Comparison of ENCODE assay signal across 8 mouse cellular contexts in the genomic region with DNA sequence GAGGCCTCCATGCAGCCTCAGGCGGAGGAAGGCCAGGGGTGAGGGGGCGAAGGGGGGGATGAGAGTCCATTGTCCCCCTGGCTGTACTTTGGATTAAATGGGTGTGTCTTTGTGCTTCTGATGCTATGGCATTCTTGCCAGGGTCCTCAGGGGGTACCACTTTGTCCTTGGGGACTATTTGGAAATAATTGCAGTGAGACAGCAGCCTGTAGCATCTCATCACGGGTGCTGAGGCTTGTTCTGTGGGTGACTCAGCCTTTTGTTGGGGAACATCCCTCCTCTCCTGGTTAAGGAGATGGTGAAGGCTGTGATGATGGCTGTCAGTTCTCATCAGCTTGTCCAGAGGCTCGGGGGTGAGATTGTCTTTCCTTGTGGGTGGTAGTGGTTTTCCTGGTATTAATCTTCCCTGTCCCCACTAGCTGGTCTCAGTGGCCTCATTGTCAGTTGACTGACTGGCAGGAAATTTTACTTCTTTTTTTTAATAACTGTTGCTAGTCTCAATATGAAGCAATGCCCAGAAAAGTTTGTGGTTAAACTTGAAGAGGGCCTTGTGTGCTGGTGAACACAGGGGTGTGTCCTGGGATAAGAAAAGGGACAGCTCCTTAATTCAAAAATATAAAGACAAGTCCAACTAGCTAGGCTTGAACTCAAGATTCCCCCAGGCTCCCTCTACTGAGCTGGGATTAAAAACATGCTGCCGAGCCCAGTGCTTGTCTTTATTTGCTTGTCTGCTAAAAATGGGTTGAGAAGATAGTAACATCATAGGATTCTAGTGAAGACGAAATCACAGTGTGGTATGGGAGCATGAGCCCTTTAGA. TPM values are rescaled to one million over a fixed set of nuclear protein-coding genes. Genes with fewer than 3 reads are reported as not detected.
DNase-seq lines count a peak whose midpoint lies in the region; ATAC-seq and TF ChIP-seq lines count a peak whose summit lies in the region.

No protein-coding gene starts in this region.

- 33% methylated on average over 6 of the region's 6 CpGs for WGBS in forebrain, embryonic 15.5 days
- 33% methylated on average over 6 of the region's 6 CpGs for WGBS in liver, postnatal 0 days (ENCODE audit: insufficient replicate concordance)

- H3K27ac ChIP-seq in forebrain, embryonic 15.5 days (replicated peaks), result no peak overlapping the region
- peak overlapping the region; percentile 42 for H3K27ac ChIP-seq in liver, postnatal 0 days (ENCODE audit: low read depth)

- peaks cover 51% of the 10 kb centered on the region for H3K79me3 ChIP-seq in C2C12 (ENCODE audit: low read depth)

- H3K9me3 ChIP-seq in erythroblast, embryonic 14.5 days (ENCODE audit: control insufficient read depth, low read length), result no peaks in the 10 kb centered on the region
- no peaks in the 10 kb centered on the region for H3K9me3 ChIP-seq in forebrain, embryonic 15.5 days
- no peaks in the 10 kb centered on the region for H3K9me3 ChIP-seq in liver, postnatal 0 days (ENCODE audit: low read length)

- H3K79me2 ChIP-seq in C2C12 (ENCODE audit: control insufficient read depth, insufficient read depth), result peaks cover 56% of the 10 kb centered on the region

- H3K9ac ChIP-seq in forebrain, embryonic 15.5 days (replicated peaks), result peak overlapping the region; percentile 76
- H3K9ac ChIP-seq in liver, postnatal 0 days (replicated peaks), result peak overlapping the region; percentile 87

- no peak for TF ChIP-seq CTCF in C2C12 (IDR thresholded peaks at IDR 0.05; ENCODE audit: control insufficient read depth, insufficient read depth, insufficient read length)
- TF ChIP-seq CTCF in liver, postnatal 0 days (IDR thresholded peaks at IDR 0.05; ENCODE audit: low read depth), result no peak

- no peaks in the 10 kb centered on the region for H3K27me3 ChIP-seq in erythroblast, embryonic 14.5 days (ENCODE audit: control insufficient read depth)
- H3K27me3 ChIP-seq in C2C12 (ENCODE audit: control insufficient read depth, insufficient read depth, insufficient read length), result no peaks in the 10 kb centered on the region
- H3K27me3 ChIP-seq in forebrain, embryonic 15.5 days, result no peaks in the 10 kb centered on the region
- no peaks in the 10 kb centered on the region for H3K27me3 ChIP-seq in liver, postnatal 0 days (ENCODE audit: insufficient read depth, low read length)

- TF ChIP-seq EP300 in liver, postnatal 0 days (IDR thresholded peaks at IDR 0.05; ENCODE audit: low read depth), result no peak

- ATAC-seq in erythroblast, adult 5-6 weeks (replicated peaks; ENCODE audit: low FRiP score, poor library complexity, severe bottlenecking), result no peak
- no peak for ATAC-seq in forebrain, embryonic 15.5 days (replicated peaks)
- no peak for ATAC-seq in liver, postnatal 0 days

- peak overlapping the region; percentile 55 for H3K4me2 ChIP-seq in forebrain, embryonic 15.5 days (replicated peaks)
- H3K4me2 ChIP-seq in liver, postnatal 0 days (ENCODE audit: low read depth, low read length), result peak overlapping the region; percentile 96

- no peak for DNase-seq in liver, postnatal 0 days
- no peak for DNase-seq in ovary, adult 18-20 months (ENCODE audit: low spot score)
- no peak for DNase-seq in layer of hippocampus, postnatal 10 days (ENCODE audit: low spot score in 2 of 2)
- no peak for DNase-seq in right cerebral cortex, adult 18-20 months

- H3K4me3 ChIP-seq in erythroblast, embryonic 14.5 days (replicated peaks), result peak overlapping the region; percentile 14
- peak overlapping the region; percentile 94 for H3K4me3 ChIP-seq in C2C12 (ENCODE audit: insufficient read depth, poor library complexity, severe bottlenecking)
- H3K4me3 ChIP-seq in forebrain, embryonic 15.5 days, result peak overlapping the region; percentile 77
- H3K4me3 ChIP-seq in liver, postnatal 0 days (ENCODE audit: low read depth, low read length), result peak overlapping the region; percentile 94

- H3ac ChIP-seq in C2C12 (ENCODE audit: control insufficient read depth, insufficient read length, low read depth), result peak overlapping the region; percentile 38

- peaks cover 30% of the 10 kb centered on the region for H3K36me3 ChIP-seq in erythroblast, embryonic 14.5 days (ENCODE audit: control insufficient read depth)
- H3K36me3 ChIP-seq in C2C12 (ENCODE audit: control insufficient read depth, insufficient read depth), result peaks cover 48% of the 10 kb centered on the region
- peaks cover 23% of the 10 kb centered on the region for H3K36me3 ChIP-seq in forebrain, embryonic 15.5 days
- H3K36me3 ChIP-seq in liver, postnatal 0 days (replicated peaks; ENCODE audit: insufficient read depth, low read length), result peaks cover 35% of the 10 kb centered on the region

- H3K4me1 ChIP-seq in erythroblast, embryonic 14.5 days (ENCODE audit: control insufficient read depth), result peaks cover 41% of the 10 kb centered on the region
- peaks cover 20% of the 10 kb centered on the region for H3K4me1 ChIP-seq in forebrain, embryonic 15.5 days
- peaks cover 41% of the 10 kb centered on the region for H3K4me1 ChIP-seq in liver, postnatal 0 days (ENCODE audit: insufficient read depth)

TF ChIP-seq in C2C12, 6 proteins besides CTCF, POLR2A, EP300 and RAD21:
- TF ChIP-seq MAX (IDR thresholded peaks at IDR 0.05) (no peak), MYOG (IDR thresholded peaks at IDR 0.05; ENCODE audit: control insufficient read depth, extremely low read depth, insufficient read length) (no peak), MYOD1 (IDR thresholded peaks at IDR 0.05; ENCODE audit: control insufficient read depth, insufficient read length, low read depth) (no peak), USF1 (IDR thresholded peaks at IDR 0.05; ENCODE audit: low read depth) (no peak), CEBPB (IDR thresholded peaks at IDR 0.05; ENCODE audit: low read depth) (no peak), FOSL1 (IDR thresholded peaks at IDR 0.05; ENCODE audit: insufficient read depth, low read length, poor library complexity, severe bottlenecking) (no peak)

RNA-seq across cellular contexts. Expression of a gene that starts 2.3 kb away (rescaled TPM):
- 6.9 and 7.3 TPM in 2 replicates for polyA plus RNA-seq in erythroblast, embryonic 14.5 days (2012)
- total RNA-seq in erythroblast, adult 5-6 weeks (2015; ENCODE audit: low replicate concordance), result 154 and 190 TPM in 2 replicates
- 58.1 and 69.4 TPM in 2 replicates for total RNA-seq in erythroblast, adult 5-6 weeks (2017; ENCODE audit: low replicate concordance)
- 736 TPM for polyA plus RNA-seq in C2C12 (2012; fragmentation: generic; extraction: Trizol)
- 463 and 466 TPM in 2 replicates for polyA plus RNA-seq in forebrain, embryonic 15.5 days (2015; fragmentation: Nextera tagmentation; extraction: Ambion mirVana)
- 153 and 183 TPM in 2 replicates for polyA plus RNA-seq in liver, postnatal 0 days (2015; fragmentation: Nextera tagmentation; extraction: Ambion mirVana)
- 100 to 1,000 TPM; 451 to 486 TPM for total RNA-seq in layer of hippocampus, postnatal 10 days (2021)

RNA-seq across cellular contexts. Expression of a gene that starts 18.0 kb away (rescaled TPM):
- polyA plus RNA-seq in erythroblast, embryonic 14.5 days (2012), result 1.1 TPM in 2 replicates
- 0.63 and 2.9 TPM in 2 replicates for total RNA-seq in erythroblast, adult 5-6 weeks (2015; ENCODE audit: low replicate concordance)
- total RNA-seq in erythroblast, adult 5-6 weeks (2017; ENCODE audit: low replicate concordance), result 2.4 and 2.6 TPM in 2 replicates
- polyA plus RNA-seq in C2C12 (2012; fragmentation: generic; extraction: Trizol), result 33.6 TPM
- polyA plus RNA-seq in forebrain, embryonic 15.5 days (2015; fragmentation: Nextera tagmentation; extraction: Ambion mirVana), result 16.7 and 17.3 TPM in 2 replicates
- polyA plus RNA-seq in liver, postnatal 0 days (2015; fragmentation: Nextera tagmentation; extraction: Ambion mirVana), result 4.1 and 4.3 TPM in 2 replicates
- total RNA-seq in layer of hippocampus, postnatal 10 days (2021), result 10 to 100 TPM; 36.3 to 37.1 TPM

RNA-seq across cellular contexts. Expression of a gene that starts 19.2 kb away (rescaled TPM):
- polyA plus RNA-seq in erythroblast, embryonic 14.5 days (2012), result 0.70 and 0.94 TPM in 2 replicates
- 14.0 and 14.6 TPM in 2 replicates for total RNA-seq in erythroblast, adult 5-6 weeks (2015; ENCODE audit: low replicate concordance)
- 12.8 and 14.1 TPM in 2 replicates for total RNA-seq in erythroblast, adult 5-6 weeks (2017; ENCODE audit: low replicate concordance)
- 46.5 TPM for polyA plus RNA-seq in C2C12 (2012; fragmentation: generic; extraction: Trizol)
- 76.8 and 78.4 TPM in 2 replicates for polyA plus RNA-seq in forebrain, embryonic 15.5 days (2015; fragmentation: Nextera tagmentation; extraction: Ambion mirVana)
- 31.3 and 34.5 TPM in 2 replicates for polyA plus RNA-seq in liver, postnatal 0 days (2015; fragmentation: Nextera tagmentation; extraction: Ambion mirVana)
- total RNA-seq in layer of hippocampus, postnatal 10 days (2021), result 10 to 100 TPM; 28.8 to 32.2 TPM

RNA-seq across cellular contexts. Expression of a gene that starts 19.3 kb away (rescaled TPM):
- 3.1 and 3.2 TPM in 2 replicates for polyA plus RNA-seq in erythroblast, embryonic 14.5 days (2012)
- 20.2 and 22.6 TPM in 2 replicates for total RNA-seq in erythroblast, adult 5-6 weeks (2015; ENCODE audit: low replicate concordance)
- 6.4 and 19.0 TPM in 2 replicates for total RNA-seq in erythroblast, adult 5-6 weeks (2017; ENCODE audit: low replicate concordance)
- polyA plus RNA-seq in C2C12 (2012; fragmentation: generic; extraction: Trizol), result 104 TPM
- polyA plus RNA-seq in forebrain, embryonic 15.5 days (2015; fragmentation: Nextera tagmentation; extraction: Ambion mirVana), result 88.5 and 96.9 TPM in 2 replicates
- 22.6 and 24.9 TPM in 2 replicates for polyA plus RNA-seq in liver, postnatal 0 days (2015; fragmentation: Nextera tagmentation; extraction: Ambion mirVana)
- total RNA-seq in layer of hippocampus, postnatal 10 days (2021), result 10 to 100 TPM; 60.2 to 67.4 TPM

Comparison
In these comparisons a context has a peak if more than half of its experiments do, and no peak if none do; other contexts are left out.
1. H3K4me3 ChIP-seq: peak in every context shown above with its lines; median percentile 94 in C2C12; 94 in liver, postnatal 0 days; 77 in forebrain, embryonic 15.5 days; 14 in erythroblast, embryonic 14.5 days.
2. RNA of a gene that starts 2.3 kb away (polyA plus RNA-seq): 736 TPM in C2C12 (single experiment), 463 to 466 TPM in forebrain, embryonic 15.5 days and 153 to 183 TPM in liver, postnatal 0 days; 6.9 to 7.3 TPM in erythroblast, embryonic 14.5 days; every median in the first group is over 10 times any median in the second.
3. RNA of a gene that starts 19.2 kb away (polyA plus RNA-seq): 76.8 to 78.4 TPM in forebrain, embryonic 15.5 days, 46.5 TPM in C2C12 (single experiment) and 31.3 to 34.5 TPM in liver, postnatal 0 days; 0.70 to 0.94 TPM in erythroblast, embryonic 14.5 days; every median in the first group is over 10 times any median in the second.